Mouse (Mus musculus): ENCODE data around the gene Ston1. TPM values are rescaled to one million over a fixed set of nuclear protein-coding genes. Genes with fewer than 3 reads are reported as not detected.
A peak's percentile ranks its signal among the peaks of the same experiment; 100 is the strongest.

Gene Ston1
- polyA plus RNA-seq, 1 experiment from 2014 or later, result 3.4 TPM

DNA sequence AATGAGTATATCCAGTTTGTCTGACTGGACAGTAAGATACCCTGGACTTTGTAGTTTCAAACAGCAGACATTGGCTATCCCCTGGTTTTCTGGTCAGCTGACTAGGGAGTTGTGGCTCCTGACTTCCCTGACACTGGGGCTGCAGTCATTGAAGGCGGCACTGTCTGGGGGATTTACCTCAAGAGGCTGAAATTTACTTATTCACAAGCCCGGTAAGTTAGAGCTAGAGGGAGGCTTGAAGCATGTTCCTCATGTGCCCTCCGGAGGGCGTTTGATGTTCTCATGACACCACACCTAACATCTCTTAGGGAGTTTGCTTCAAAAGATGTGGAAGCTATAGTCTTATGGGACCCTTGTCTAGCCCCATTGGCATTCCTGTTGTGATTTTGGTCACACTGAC, 40.8 kb upstream of the Ston1 start:
- no peak for DNase-seq (ENCODE audit: low spot score)
- Histone ChIP-seq H3K27me3 (ENCODE audit: control insufficient read depth, insufficient read depth, low read length) (no peaks in the 10 kb centered on the region), H3K9me3 (ENCODE audit: control insufficient read depth, low read length) (no peaks in the 10 kb centered on the region), H3K4me1 (replicated peaks; ENCODE audit: control insufficient read depth, insufficient read depth, low read length) (no peaks in the 10 kb centered on the region), H3K4me3 (replicated peaks; ENCODE audit: low read length) (no peak overlapping the region), H3K9ac (no peak overlapping the region), H3K27ac (no peak overlapping the region), H3K4me2 (replicated peaks) (no peak overlapping the region), H3K36me3 (replicated peaks; ENCODE audit: control insufficient read depth, insufficient read depth) (peaks cover 54% of the 10 kb centered on the region)
- ATAC-seq (ENCODE audit: low FRiP score), result no peak
- WGBS, result 84% methylated on average over 4 of the region's 4 CpGs

- Histone ChIP-seq H3K9me3 (ENCODE audit: control insufficient read depth, low read length) (no peaks in the 10 kb centered on the region), H3K4me2 (replicated peaks) (no peak overlapping the region), H3K27ac (peak overlapping the region; percentile 38), H3K27me3 (ENCODE audit: control insufficient read depth, insufficient read depth, low read length) (no peaks in the 10 kb centered on the region), H3K4me3 (replicated peaks; ENCODE audit: low read length) (no peak overlapping the region), H3K9ac (no peak overlapping the region), H3K36me3 (replicated peaks; ENCODE audit: control insufficient read depth, insufficient read depth) (peaks cover 62% of the 10 kb centered on the region), H3K4me1 (replicated peaks; ENCODE audit: control insufficient read depth, insufficient read depth, low read length) (no peaks in the 10 kb centered on the region)
- peak; percentile 81; the same call in 1 of the 2 replicates for ATAC-seq (ENCODE audit: low FRiP score)
- peak; percentile 84 for DNase-seq (ENCODE audit: low spot score)
- WGBS, result 32% methylated on average over 13 of the region's 13 CpGs
These were observed 39.2 kb upstream of the Ston1 start for GRCm38 (mm10) chr17:88558168-88558842.

- WGBS, result 89% methylated on average over 3 of the region's 3 CpGs
- DNase-seq (ENCODE audit: low spot score), result no peak
- no peak for ATAC-seq (ENCODE audit: low FRiP score)
- Histone ChIP-seq H3K27ac (no peak overlapping the region), H3K9me3 (ENCODE audit: control insufficient read depth, low read length) (no peaks in the 10 kb centered on the region), H3K27me3 (ENCODE audit: control insufficient read depth, insufficient read depth, low read length) (no peaks in the 10 kb centered on the region), H3K4me3 (replicated peaks; ENCODE audit: low read length) (no peak overlapping the region), H3K4me2 (replicated peaks) (no peak overlapping the region), H3K36me3 (replicated peaks; ENCODE audit: control insufficient read depth, insufficient read depth) (peaks cover 47% of the 10 kb centered on the region), H3K4me1 (replicated peaks; ENCODE audit: control insufficient read depth, insufficient read depth, low read length) (no peaks in the 10 kb centered on the region), H3K9ac (no peak overlapping the region)
These were observed 33.9 kb upstream of the Ston1 start for GRCm38 (mm10) chr17:88563611-88564010.

DNA sequence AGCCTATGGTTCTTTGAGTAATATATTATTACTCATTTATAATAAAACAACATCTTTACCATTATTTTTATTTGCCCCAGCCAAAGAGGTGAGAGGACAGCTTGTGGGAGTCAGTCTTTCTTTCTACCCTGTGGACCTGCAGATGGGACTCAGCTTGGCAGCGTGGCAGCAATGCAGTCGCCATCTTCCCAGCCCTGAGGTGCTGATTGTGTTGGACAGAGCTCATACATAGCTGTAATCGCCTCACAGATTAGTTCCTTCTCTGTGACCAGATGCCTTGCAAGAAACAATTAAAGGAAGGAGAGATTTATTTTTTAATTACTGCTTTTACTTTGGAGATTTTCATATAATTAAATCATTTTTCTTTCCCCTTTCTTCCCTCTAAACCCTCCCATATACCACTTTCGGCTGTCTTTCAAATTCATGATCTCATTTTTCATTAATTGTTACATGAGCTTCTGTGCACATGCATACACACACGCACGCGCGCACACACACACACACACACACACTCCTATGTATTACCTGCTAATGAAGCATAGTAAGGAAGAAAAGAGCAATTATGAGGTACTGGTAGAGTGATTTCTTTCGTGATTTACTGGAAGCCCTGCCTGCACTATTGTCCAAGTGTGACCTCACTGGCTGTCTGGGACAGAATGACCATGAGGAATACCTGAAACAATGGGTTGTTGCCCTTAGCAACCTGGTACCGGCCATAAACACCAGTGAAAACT, 27.5 kb upstream of the Ston1 start:
- H3K4me2 ChIP-seq (replicated peaks), result no peak overlapping the region
- ATAC-seq (ENCODE audit: low FRiP score) (peak; percentile 36; the same call in 1 of the 2 replicates), DNase-seq (ENCODE audit: low spot score) (peak; percentile 32)
- H3K9ac ChIP-seq, result no peak overlapping the region
- H3K4me3 ChIP-seq (replicated peaks; ENCODE audit: low read length), result no peak overlapping the region
- peak overlapping the region; percentile 56 for H3K27ac ChIP-seq
- H3K9me3 ChIP-seq (ENCODE audit: control insufficient read depth, low read length), result no peaks in the 10 kb centered on the region
- H3K27me3 ChIP-seq (ENCODE audit: control insufficient read depth, insufficient read depth, low read length), result no peaks in the 10 kb centered on the region
- 0 out of 2 replicates have a peak, but pooled peaks cover 4% of the 10 kb centered on the region for H3K4me1 ChIP-seq (replicated peaks; ENCODE audit: control insufficient read depth, insufficient read depth, low read length)
- 55% methylated on average over 10 of the region's 10 CpGs for WGBS
- H3K36me3 ChIP-seq (replicated peaks; ENCODE audit: control insufficient read depth, insufficient read depth), result peaks cover 78% of the 10 kb centered on the region

DNA sequence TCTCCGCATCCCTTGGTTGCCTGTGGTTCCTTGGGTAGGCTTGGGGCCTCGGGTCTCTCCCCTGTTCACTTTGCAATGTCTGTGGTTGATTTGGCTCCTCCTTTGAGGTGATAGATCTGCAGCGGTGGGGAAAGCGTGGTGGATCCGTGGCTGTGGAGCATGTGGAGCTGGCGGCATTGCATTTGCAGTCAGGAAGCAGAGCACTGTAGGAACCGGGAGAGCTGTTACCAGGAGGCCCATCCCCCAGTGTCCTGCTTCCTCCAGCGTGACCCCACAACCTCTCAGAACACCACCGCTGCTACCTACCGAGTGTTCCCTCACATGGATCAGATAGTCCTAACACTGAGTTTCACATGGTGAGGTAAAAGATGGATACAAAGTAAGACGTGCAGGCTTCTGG, 26.7 kb upstream of the Ston1 start:
- H3K9ac ChIP-seq, result no peak overlapping the region
- H3K9me3 ChIP-seq (ENCODE audit: control insufficient read depth, low read length), result no peaks in the 10 kb centered on the region
- H3K4me3 ChIP-seq (replicated peaks; ENCODE audit: low read length), result no peak overlapping the region
- ATAC-seq (ENCODE audit: low FRiP score), result no peak
- H3K4me1 ChIP-seq (replicated peaks; ENCODE audit: control insufficient read depth, insufficient read depth, low read length), result 0 out of 2 replicates have a peak, but pooled peaks cover 4% of the 10 kb centered on the region
- 80% methylated on average over 11 of the region's 11 CpGs for WGBS
- no peak overlapping the region for H3K4me2 ChIP-seq (replicated peaks)
- DNase-seq (ENCODE audit: low spot score), result no peak
- peak overlapping the region; percentile 56; the same call in 1 of the 2 replicates for H3K27ac ChIP-seq
- no peaks in the 10 kb centered on the region for H3K27me3 ChIP-seq (ENCODE audit: control insufficient read depth, insufficient read depth, low read length)
- peaks cover 79% of the 10 kb centered on the region for H3K36me3 ChIP-seq (replicated peaks; ENCODE audit: control insufficient read depth, insufficient read depth)

GRCm38 (mm10) chr17:88574811-88575210, 22.7 kb upstream of the Ston1 start:
- Histone ChIP-seq H3K4me2 (replicated peaks) (no peak overlapping the region), H3K27me3 (ENCODE audit: control insufficient read depth, insufficient read depth, low read length) (no peaks in the 10 kb centered on the region), H3K9ac (no peak overlapping the region), H3K27ac (no peak overlapping the region), H3K4me3 (replicated peaks; ENCODE audit: low read length) (no peak overlapping the region), H3K9me3 (ENCODE audit: control insufficient read depth, low read length) (no peaks in the 10 kb centered on the region), H3K4me1 (replicated peaks; ENCODE audit: control insufficient read depth, insufficient read depth, low read length) (0 out of 2 replicates have a peak, but pooled peaks cover 4% of the 10 kb centered on the region), H3K36me3 (replicated peaks; ENCODE audit: control insufficient read depth, insufficient read depth) (peaks cover 76% of the 10 kb centered on the region)
- DNase-seq (ENCODE audit: low spot score), result no peak
- ATAC-seq (ENCODE audit: low FRiP score), result no peak
- 77% methylated on average over 5 of the region's 5 CpGs for WGBS

- Histone ChIP-seq H3K4me3 (replicated peaks; ENCODE audit: low read length) (no peak overlapping the region), H3K4me1 (replicated peaks; ENCODE audit: control insufficient read depth, insufficient read depth, low read length) (no peaks in the 10 kb centered on the region), H3K27me3 (ENCODE audit: control insufficient read depth, insufficient read depth, low read length) (no peaks in the 10 kb centered on the region), H3K27ac (peak overlapping the region; percentile 76), H3K9me3 (ENCODE audit: control insufficient read depth, low read length) (no peaks in the 10 kb centered on the region), H3K4me2 (replicated peaks) (no peak overlapping the region), H3K9ac (peak overlapping the region; percentile 40; the same call in 1 of the 2 replicates), H3K36me3 (replicated peaks; ENCODE audit: control insufficient read depth, insufficient read depth) (peaks cover 84% of the 10 kb centered on the region)
- DNase-seq (ENCODE audit: low spot score), result no peak
- WGBS, result 75% methylated on average over 20 of the region's 20 CpGs
- peak; percentile 44; the same call in 1 of the 2 replicates for ATAC-seq (ENCODE audit: low FRiP score)
These were observed 18.8 kb upstream of the Ston1 start for GRCm38 (mm10) chr17:88578522-88579242.

- Histone ChIP-seq H3K4me2 (replicated peaks) (no peak overlapping the region), H3K4me3 (replicated peaks; ENCODE audit: low read length) (no peak overlapping the region), H3K27ac (no peak overlapping the region), H3K9ac (no peak overlapping the region), H3K27me3 (ENCODE audit: control insufficient read depth, insufficient read depth, low read length) (no peaks in the 10 kb centered on the region), H3K9me3 (ENCODE audit: control insufficient read depth, low read length) (no peaks in the 10 kb centered on the region), H3K4me1 (replicated peaks; ENCODE audit: control insufficient read depth, insufficient read depth, low read length) (no peaks in the 10 kb centered on the region), H3K36me3 (replicated peaks; ENCODE audit: control insufficient read depth, insufficient read depth) (peaks cover 91% of the 10 kb centered on the region)
- no peak for DNase-seq (ENCODE audit: low spot score)
- 90% methylated on average over 6 of the region's 6 CpGs for WGBS
- no peak for ATAC-seq (ENCODE audit: low FRiP score)
These were observed 16.9 kb upstream of the Ston1 start for GRCm38 (mm10) chr17:88580556-88580955.

GRCm38 (mm10) chr17:88581511-88582021, 15.9 kb upstream of the Ston1 start:
- Histone ChIP-seq H3K4me2 (replicated peaks) (no peak overlapping the region), H3K4me1 (replicated peaks; ENCODE audit: control insufficient read depth, insufficient read depth, low read length) (no peaks in the 10 kb centered on the region), H3K27me3 (ENCODE audit: control insufficient read depth, insufficient read depth, low read length) (no peaks in the 10 kb centered on the region), H3K36me3 (replicated peaks; ENCODE audit: control insufficient read depth, insufficient read depth) (peaks cover 91% of the 10 kb centered on the region), H3K9ac (no peak overlapping the region), H3K27ac (no peak overlapping the region), H3K9me3 (ENCODE audit: control insufficient read depth, low read length) (no peaks in the 10 kb centered on the region), H3K4me3 (replicated peaks; ENCODE audit: low read length) (no peak overlapping the region)
- no peak for DNase-seq (ENCODE audit: low spot score)
- WGBS, result 79% methylated on average over 6 of the region's 6 CpGs
- no peak for ATAC-seq (ENCODE audit: low FRiP score)
